Mouse (Mus musculus): ENCODE measurements around the gene Hhat. TPM values are rescaled to one million over a fixed set of nuclear protein-coding genes. Genes with fewer than 3 reads are reported as not detected.

The Hhat gene
- polyA plus RNA-seq, 1 experiment = not detected

DNA sequence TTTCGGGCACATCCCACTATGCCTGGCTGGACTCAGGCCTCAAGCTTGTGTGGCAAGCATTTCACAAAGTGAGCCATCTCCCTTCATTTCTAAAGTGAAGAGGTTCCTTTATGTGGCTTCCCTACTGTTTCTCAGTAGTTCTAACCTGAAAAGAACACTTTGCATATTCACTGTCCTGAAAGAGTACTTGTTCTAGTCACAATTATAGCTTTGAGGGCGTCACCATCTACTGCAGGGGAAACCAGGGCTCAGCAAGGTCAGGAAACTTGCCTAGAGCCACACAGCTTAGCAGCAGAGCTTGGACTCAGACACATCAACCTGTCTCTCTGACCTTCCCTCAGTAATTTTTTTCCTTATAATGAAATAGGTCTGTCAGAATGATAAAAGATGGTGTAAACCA, 6.5 kb downstream of the Hhat start:
- no peak overlapping the region for H3K4me3 ChIP-seq (replicated peaks)
- H3K27me3 ChIP-seq (ENCODE audit: control insufficient read depth) = no peaks in the 10 kb centered on the region
- no peaks in the 10 kb centered on the region for H3K9me3 ChIP-seq (ENCODE audit: control insufficient read depth, low read length)
- no peaks in the 10 kb centered on the region for H3K36me3 ChIP-seq (ENCODE audit: control insufficient read depth)
- TF ChIP-seq TAL1 (IDR thresholded peaks at IDR 0.05; ENCODE audit: low read length) (no peak), GATA1 (IDR thresholded peaks at IDR 0.05; ENCODE audit: low read length) (no peak)
- H3K4me1 ChIP-seq (ENCODE audit: control insufficient read depth) = no peaks in the 10 kb centered on the region

DNA sequence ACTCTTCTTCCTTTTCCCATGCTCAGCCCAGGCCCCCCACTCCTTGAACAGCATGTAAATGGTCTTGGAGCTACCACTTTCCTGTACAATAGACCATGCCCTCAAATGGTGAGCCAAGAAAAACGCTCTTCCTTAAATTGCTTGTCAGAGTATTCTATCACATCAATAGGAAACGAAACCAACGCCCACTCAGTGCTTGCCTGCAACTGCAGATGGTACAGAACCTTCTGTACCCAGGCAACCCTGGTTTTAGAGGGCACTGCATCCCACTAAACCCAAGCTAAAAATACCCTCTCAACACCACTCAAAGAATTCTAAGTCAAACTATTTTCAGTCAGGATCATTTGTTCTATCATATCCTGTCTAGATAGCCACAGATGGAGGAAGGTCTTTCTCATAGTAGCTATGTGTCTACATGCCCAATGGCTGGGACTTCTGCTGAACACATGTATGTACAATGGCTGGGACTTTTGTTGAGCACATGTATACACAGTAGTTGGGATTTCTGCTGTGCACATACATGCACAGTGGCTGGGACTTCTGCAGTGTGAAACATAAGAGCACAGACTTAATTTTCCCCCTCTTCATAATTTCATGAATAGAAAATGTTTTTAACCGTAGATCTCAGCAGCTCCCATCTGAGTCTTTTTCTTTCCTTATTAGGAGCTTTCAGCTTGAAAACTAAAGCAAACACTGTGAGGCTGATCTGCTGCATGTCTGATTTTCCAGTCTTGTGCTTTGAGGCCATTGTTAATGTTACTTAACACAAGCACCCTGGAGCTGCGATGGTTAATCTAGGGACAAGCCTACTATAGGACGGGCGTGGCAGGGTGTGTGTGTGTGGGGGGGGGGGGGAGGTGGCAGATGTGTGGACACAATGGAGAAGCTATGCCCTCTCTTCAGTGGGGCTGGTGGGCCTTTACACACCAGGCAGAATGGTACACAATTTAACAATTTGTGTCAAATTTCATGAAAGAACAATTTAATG, 7.8 kb downstream of the Hhat start:
- TF ChIP-seq GATA1 (IDR thresholded peaks at IDR 0.05; ENCODE audit: low read length) (no peak), TAL1 (IDR thresholded peaks at IDR 0.05; ENCODE audit: low read length) (no peak)
- no peak overlapping the region for H3K4me3 ChIP-seq (replicated peaks)
- H3K36me3 ChIP-seq (ENCODE audit: control insufficient read depth) = no peaks in the 10 kb centered on the region
- H3K4me1 ChIP-seq (ENCODE audit: control insufficient read depth) = no peaks in the 10 kb centered on the region
- no peaks in the 10 kb centered on the region for H3K9me3 ChIP-seq (ENCODE audit: control insufficient read depth, low read length)
- no peaks in the 10 kb centered on the region for H3K27me3 ChIP-seq (ENCODE audit: control insufficient read depth)

DNA sequence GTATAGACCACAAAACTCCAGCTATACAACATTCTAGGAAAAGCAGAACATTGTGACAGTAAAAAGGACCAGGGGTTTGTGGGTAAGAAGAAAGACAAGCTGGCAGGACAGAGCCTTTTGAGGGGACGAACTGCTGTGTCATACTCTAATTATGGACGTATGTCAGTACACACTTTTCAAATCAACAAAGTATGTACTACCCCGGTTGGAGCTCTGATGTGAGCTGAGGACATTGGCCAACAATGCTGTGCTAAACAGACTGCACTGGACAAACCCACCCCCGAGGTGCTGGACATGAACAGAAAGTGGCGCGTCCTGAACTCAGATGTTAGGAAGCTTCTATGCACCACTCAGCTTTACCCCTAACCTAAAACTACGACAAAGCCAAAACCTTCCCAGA, 14.3 kb downstream of the Hhat start:
- Histone ChIP-seq H3K27me3 (ENCODE audit: control insufficient read depth) (no peaks in the 10 kb centered on the region), H3K9me3 (ENCODE audit: control insufficient read depth, low read length) (no peaks in the 10 kb centered on the region), H3K4me1 (ENCODE audit: control insufficient read depth) (peaks cover 2% of the 10 kb centered on the region; the same call in 1 of the 2 replicates), H3K36me3 (ENCODE audit: control insufficient read depth) (no peaks in the 10 kb centered on the region), H3K4me3 (replicated peaks) (no peak overlapping the region)
- TF ChIP-seq GATA1 (IDR thresholded peaks at IDR 0.05; ENCODE audit: low read length) = no peak
- TF ChIP-seq TAL1 (IDR thresholded peaks at IDR 0.05; ENCODE audit: low read length) = no peak

DNA sequence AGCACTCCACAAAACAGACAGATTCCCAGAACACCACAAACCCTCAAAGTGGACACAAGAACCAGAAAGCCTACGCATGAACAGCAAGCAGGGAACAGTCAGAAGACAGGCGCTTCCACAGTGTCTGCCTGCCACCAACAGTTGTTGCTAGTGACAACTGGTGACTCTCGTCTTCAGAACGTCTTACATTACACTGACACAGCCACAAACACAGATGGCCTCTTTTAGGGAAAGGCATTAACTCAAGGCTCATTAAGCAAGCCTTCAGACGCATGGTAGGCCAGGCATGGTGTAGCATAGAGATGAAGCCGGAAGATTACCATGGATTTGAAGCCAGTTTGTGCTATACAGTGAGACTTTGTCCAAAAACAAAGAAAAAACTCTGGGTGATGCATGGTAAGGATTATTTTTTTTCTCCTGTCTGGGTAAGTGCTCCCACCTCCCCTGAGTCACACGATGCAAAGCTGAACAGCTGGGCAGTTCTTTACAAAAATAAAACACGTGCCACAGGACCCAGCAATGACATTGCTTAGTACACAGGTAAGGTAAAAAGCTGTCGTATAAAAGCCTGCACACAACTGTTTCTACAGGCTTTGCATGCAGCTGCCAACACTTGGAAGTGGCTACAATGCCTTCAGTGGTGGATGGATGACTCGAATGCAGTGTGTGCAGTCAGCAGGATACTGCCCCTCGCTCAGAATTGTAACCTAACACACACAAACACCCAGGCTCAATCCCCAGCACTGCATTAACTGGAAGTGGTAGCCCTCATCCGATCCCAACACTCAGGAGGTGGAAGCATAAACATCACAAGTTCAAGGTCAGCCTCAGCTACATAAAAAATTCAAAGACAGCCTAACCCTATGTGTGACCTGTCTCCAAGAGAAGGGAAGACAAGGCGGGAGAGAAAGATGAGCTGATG, 15.1 kb downstream of the Hhat start:
- Histone ChIP-seq H3K4me1 (ENCODE audit: control insufficient read depth) (peaks cover 2% of the 10 kb centered on the region; the same call in 1 of the 2 replicates), H3K9me3 (ENCODE audit: control insufficient read depth, low read length) (no peaks in the 10 kb centered on the region), H3K36me3 (ENCODE audit: control insufficient read depth) (no peaks in the 10 kb centered on the region), H3K4me3 (replicated peaks) (no peak overlapping the region), H3K27me3 (ENCODE audit: control insufficient read depth) (no peaks in the 10 kb centered on the region)
- TF ChIP-seq TAL1 (IDR thresholded peaks at IDR 0.05; ENCODE audit: low read length) = no peak
- TF ChIP-seq GATA1 (IDR thresholded peaks at IDR 0.05; ENCODE audit: low read length) = no peak

DNA sequence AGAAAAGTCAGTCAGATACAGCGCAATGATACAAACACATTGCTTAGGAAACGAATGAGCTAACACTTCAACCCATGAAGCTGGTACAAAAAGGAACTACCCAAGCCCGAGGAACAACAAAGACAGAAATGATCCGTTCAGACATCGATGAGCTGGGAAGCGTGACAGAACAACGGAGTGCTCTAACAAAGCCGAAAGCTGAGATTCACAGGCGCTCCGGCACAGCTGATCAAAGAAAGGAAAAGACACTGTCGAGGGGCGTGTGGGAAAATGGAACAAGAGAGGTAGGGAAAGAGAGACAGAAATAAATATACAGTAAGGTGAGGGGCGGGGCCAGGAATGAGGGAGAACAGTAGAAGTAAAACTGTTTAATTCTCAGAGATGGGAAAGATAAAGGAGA, 15.8 kb downstream of the Hhat start:
- TF ChIP-seq GATA1 (IDR thresholded peaks at IDR 0.05; ENCODE audit: low read length) (no peak), TAL1 (IDR thresholded peaks at IDR 0.05; ENCODE audit: low read length) (no peak)
- H3K36me3 ChIP-seq (ENCODE audit: control insufficient read depth) = no peaks in the 10 kb centered on the region
- H3K27me3 ChIP-seq (ENCODE audit: control insufficient read depth) = no peaks in the 10 kb centered on the region
- peaks cover 2% of the 10 kb centered on the region; the same call in 1 of the 2 replicates for H3K4me1 ChIP-seq (ENCODE audit: control insufficient read depth)
- H3K4me3 ChIP-seq (replicated peaks) = no peak overlapping the region
- H3K9me3 ChIP-seq (ENCODE audit: control insufficient read depth, low read length) = no peaks in the 10 kb centered on the region

DNA sequence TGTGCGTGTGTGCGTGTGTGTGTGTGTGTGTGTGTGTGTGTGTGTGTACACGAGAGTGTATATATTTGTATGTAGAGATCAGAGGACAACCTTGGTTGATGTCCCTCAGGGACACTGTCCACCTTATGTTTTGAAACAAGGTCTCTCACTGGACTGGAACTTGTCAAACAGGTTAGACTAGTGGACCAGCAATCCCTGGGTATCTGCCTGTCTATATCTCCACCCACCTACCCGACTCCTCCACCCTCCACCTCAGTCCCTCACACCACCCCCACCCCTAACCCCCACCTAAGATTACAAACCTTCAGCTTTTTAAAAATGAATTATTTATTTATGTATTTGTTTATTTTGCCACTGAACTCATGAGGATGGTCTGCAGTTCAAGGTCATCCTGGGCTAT, 16.8 kb downstream of the Hhat start:
- TF ChIP-seq TAL1 (IDR thresholded peaks at IDR 0.05; ENCODE audit: low read length) (no peak), GATA1 (IDR thresholded peaks at IDR 0.05; ENCODE audit: low read length) (no peak)
- H3K4me3 ChIP-seq (replicated peaks) = no peak overlapping the region
- H3K36me3 ChIP-seq (ENCODE audit: control insufficient read depth) = no peaks in the 10 kb centered on the region
- peaks cover 2% of the 10 kb centered on the region; the same call in 1 of the 2 replicates for H3K4me1 ChIP-seq (ENCODE audit: control insufficient read depth)
- no peaks in the 10 kb centered on the region for H3K27me3 ChIP-seq (ENCODE audit: control insufficient read depth)
- no peaks in the 10 kb centered on the region for H3K9me3 ChIP-seq (ENCODE audit: control insufficient read depth, low read length)

DNA sequence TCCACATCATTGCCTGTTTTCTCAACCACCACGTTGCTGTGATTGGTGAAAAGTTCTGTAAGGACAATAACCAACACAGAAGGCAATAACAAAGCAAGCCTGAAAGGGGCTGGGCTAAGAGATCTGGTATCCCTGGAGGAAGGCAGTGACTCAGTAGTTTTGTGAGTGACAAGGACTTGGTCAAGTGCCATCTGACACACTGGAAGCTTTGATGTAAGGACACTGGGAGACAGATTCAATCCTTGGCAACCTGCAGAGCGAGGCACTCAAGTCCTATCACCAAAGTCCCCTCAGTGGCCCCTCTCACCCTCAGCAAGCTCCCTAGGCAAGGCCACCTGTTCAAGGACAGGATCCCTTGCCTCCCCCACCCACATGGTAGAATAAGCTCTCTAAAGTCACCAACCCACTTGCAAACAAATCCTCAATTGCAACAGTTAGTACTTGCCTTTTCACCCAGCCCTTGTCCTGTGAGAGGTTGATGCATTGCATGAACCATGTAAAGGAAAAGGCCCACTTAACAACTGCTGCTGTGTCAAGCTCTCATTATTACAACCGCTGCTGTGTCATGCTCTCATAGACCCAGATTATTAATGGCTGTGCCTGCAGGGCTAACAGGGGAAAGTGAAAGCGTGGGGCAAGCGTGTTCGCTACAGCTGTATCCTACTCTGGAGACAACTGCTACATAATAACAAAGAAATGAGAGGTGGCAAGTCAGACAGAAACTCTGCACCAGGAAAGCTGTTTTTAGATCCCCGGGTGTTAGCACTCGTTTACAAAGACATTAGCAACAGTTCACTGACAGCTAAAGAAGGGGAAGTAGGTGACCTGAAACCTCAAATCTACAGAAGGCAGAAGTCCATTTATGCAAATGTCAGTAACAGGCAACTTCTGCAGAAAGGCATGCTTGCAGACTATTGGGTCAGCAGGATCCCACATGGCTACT, 18.1 kb downstream of the Hhat start:
- Histone ChIP-seq H3K9me3 (ENCODE audit: control insufficient read depth, low read length) (no peaks in the 10 kb centered on the region), H3K36me3 (ENCODE audit: control insufficient read depth) (no peaks in the 10 kb centered on the region), H3K4me3 (replicated peaks) (no peak overlapping the region), H3K4me1 (ENCODE audit: control insufficient read depth) (peaks cover 2% of the 10 kb centered on the region; the same call in 1 of the 2 replicates), H3K27me3 (ENCODE audit: control insufficient read depth) (no peaks in the 10 kb centered on the region)
- TF ChIP-seq GATA1 (IDR thresholded peaks at IDR 0.05; ENCODE audit: low read length) (no peak), TAL1 (IDR thresholded peaks at IDR 0.05; ENCODE audit: low read length) (no peak)

DNA sequence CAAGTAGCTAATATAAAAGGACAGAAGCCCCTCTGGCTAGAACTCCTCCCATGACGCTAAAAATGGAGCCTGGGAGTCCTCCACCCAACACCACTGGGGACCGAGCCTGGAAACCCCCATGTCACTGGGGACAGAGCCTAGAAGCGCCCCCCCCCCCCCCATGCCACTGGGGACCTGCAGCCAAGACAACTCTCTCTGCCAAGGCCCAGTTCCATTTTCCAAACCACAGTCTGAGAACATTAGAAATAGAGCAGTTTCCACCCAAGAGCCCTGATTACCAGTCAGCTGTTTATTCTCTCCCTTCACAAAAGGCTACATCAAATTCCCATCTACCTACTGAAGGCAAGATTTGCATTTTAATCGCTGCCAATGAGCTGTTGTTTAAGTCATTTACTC, 21.0 kb downstream of the Hhat start:
- H3K9me3 ChIP-seq (ENCODE audit: control insufficient read depth, low read length) = no peaks in the 10 kb centered on the region
- H3K4me3 ChIP-seq (replicated peaks) = no peak overlapping the region
- no peaks in the 10 kb centered on the region for H3K36me3 ChIP-seq (ENCODE audit: control insufficient read depth)
- TF ChIP-seq TAL1 (IDR thresholded peaks at IDR 0.05; ENCODE audit: low read length) = no peak
- no peak for TF ChIP-seq GATA1 (IDR thresholded peaks at IDR 0.05; ENCODE audit: low read length)
- H3K4me1 ChIP-seq (ENCODE audit: control insufficient read depth) = peaks cover 5% of the 10 kb centered on the region
- no peaks in the 10 kb centered on the region for H3K27me3 ChIP-seq (ENCODE audit: control insufficient read depth)

Measured in erythroblast, embryonic 14.5 days (primary cell).